Mouse (Mus musculus): ENCODE data around the gene Rcn3.

GRCm38 (mm10) chr7:45126147-45126843, 34.3 kb upstream of the Rcn3 start:
- TF ChIP-seq CTCF (IDR thresholded peaks at IDR 0.05; ENCODE audit: low read depth) (no peak), EP300 (IDR thresholded peaks at IDR 0.05; ENCODE audit: low read depth) (no peak)
